Mouse (Mus musculus) inflammation-experienced regulatory T-cells, adult 16 weeks (primary cell): ENCODE data around the gene Nsg1. TPM values are rescaled to one million over a fixed set of nuclear protein-coding genes. Genes with fewer than 3 reads are reported as not detected.

ENCODE experiments used
- polyA plus RNA-seq: library from polyadenylated mRNA; unstranded; fragments of 100-300 nt; shearing (Covaris generic); gene quantifications from one replicate; pipeline ENCODE4 v1.2.1, GENCODE M21; 2017

The Nsg1 gene
- polyA plus RNA-seq: 0.37 TPM

DNA sequence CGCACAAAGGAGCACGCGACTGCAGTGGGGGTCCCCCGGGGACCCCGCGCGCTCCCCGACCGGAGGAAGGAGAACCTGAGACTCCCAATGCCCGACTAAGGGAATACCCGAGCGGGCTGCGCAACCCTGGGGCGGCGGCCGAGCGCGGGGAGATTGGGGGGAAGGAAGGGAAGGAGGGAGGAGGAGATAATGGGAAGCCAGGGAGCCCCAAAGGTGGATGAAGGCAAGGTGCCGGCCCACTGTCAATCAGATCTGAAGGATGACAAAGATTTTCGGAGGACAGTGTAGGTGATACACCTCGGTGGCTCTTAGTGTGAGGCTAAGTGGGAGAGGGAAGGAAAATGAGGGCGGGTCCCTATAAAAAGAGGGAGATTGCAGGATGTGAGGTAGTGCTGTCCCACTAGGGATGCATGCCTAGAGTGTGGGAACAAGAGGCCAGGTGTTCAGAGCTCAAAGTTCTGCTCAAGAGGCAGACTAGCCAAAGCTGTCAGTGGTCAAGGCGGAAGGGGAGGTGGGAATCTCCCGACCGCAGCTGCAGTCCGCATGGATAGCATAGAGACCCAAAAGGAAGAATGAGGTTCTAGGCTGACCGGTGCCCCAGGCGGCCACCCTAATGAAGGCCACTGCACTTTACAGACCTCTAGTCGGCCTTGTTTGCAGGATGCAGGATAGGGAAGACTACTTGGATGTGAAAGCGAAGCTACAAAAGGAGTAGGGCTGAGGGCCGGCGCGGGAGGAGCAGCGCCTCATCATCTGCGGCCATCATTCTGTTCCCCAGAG, at the start of gene Nsg1:
TSS of gene Nsg1 (minus strand) at position 274 of the 780 bp plus-strand sequence.

Other genes with a start within 250 kb of the Nsg1 start
- gene Stx18, start 121.2 kb downstream of the Nsg1 start, polyA plus RNA-seq: 45.4 TPM
- 26.6 TPM for gene Zbtb49, start 60.5 kb upstream of the Nsg1 start, polyA plus RNA-seq
- 40.8 TPM for gene Lyar, start 60.6 kb upstream of the Nsg1 start, polyA plus RNA-seq
- gene Tmem128, start 100.3 kb upstream of the Nsg1 start, polyA plus RNA-seq: 123 TPM
- gene Otop1, start 116.1 kb upstream of the Nsg1 start, polyA plus RNA-seq: not detected
- gene Drd5, start 159.5 kb upstream of the Nsg1 start, polyA plus RNA-seq: not detected